Mouse (Mus musculus): ENCODE measurements around the gene BC049352. TPM values are rescaled to one million over a fixed set of nuclear protein-coding genes. Genes with fewer than 3 reads are reported as not detected.

Gene BC049352
- total and polyA plus RNA-seq, 3 experiments: 0.17 TPM; not detected in 2

DNA sequence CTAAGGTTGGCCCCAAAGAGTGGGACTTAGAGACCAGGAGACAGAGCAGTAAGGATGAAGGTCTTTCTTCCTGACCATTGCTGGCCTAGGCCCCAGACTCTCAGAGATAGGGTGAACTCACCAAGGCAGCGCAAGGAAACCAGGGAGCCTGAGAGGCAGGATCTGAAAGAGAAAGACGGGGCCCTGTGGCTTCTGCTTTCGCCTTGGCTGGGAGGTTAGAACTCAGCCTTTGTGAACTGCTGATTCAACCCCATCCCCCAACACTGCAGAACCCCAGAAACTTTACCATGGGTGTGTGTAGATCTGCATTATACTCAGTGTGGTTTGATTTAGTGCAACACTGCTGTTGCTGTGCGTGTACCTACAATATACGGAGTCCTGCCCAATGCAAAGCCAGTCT is 2.5 kb upstream of the BC049352 start:
- H3K27ac ChIP-seq (ENCODE audit: insufficient read depth, low read depth): no peak overlapping the region
- no peaks in the 10 kb centered on the region for H3K9me3 ChIP-seq (replicated peaks; ENCODE audit: low read length)
- no peaks in the 10 kb centered on the region for H3K79me2 ChIP-seq (replicated peaks; ENCODE audit: control insufficient read depth, extremely low read depth, insufficient read depth, poor library complexity, severe bottlenecking)
- no peak for DNase-seq (ENCODE audit: extremely low read depth)
- H3K36me3 ChIP-seq (replicated peaks in 1 of 2; ENCODE audit: control insufficient read depth in 1 of 2, insufficient read depth in 1 of 2, low read length in 1 of 2): no peaks in the 10 kb centered on the region
- dilution Hi-C loops (cut with MboI; ENCODE audit: extremely low pct_ligation_motif_present, extremely low pct_unique_long_range_greater_than_20kb, low sequenced_read_pairs): no loop called here
- H3K4me1 ChIP-seq (ENCODE audit: control insufficient read depth in 1 of 2, insufficient read depth in 2 of 2): peaks cover 2 to 22% of the 10 kb centered on the region in 2 experiments; a peak in 3 of 4 replicates
- no peak for TF ChIP-seq MXI1 (IDR thresholded peaks at IDR 0.05; ENCODE audit: low read depth, low read length)
- TF ChIP-seq SMC3 (IDR thresholded peaks at IDR 0.05; ENCODE audit: low read depth, low read length): no peak
- no peak for TF ChIP-seq ZMIZ1 (IDR thresholded peaks at IDR 0.05; ENCODE audit: low read depth, low read length)
- TF ChIP-seq CHD1 (IDR thresholded peaks at IDR 0.05; ENCODE audit: low read depth, low read length): no peak
- TF ChIP-seq ETS1 (conservative IDR thresholded peaks at IDR 0.05; ENCODE audit: low read depth, low read length): no peak
- TF ChIP-seq RAD21 (IDR thresholded peaks at IDR 0.05; ENCODE audit: low read depth, low read length): no peak
- TF ChIP-seq JUND (conservative IDR thresholded peaks at IDR 0.05; ENCODE audit: low read depth, low read length): no peak
- no peak for TF ChIP-seq USF1 (IDR thresholded peaks at IDR 0.05; ENCODE audit: low read depth, low read length)
- no peak for TF ChIP-seq PAX5 (IDR thresholded peaks at IDR 0.05; ENCODE audit: low read length)
- TF ChIP-seq BHLHE40 (IDR thresholded peaks at IDR 0.05; ENCODE audit: low read depth, low read length): no peak
- TF ChIP-seq TBP (conservative IDR thresholded peaks at IDR 0.05; ENCODE audit: low read depth, low read length): no peak
- TF ChIP-seq MAZ (IDR thresholded peaks at IDR 0.05; ENCODE audit: low read depth, low read length): no peak
- no peak for TF ChIP-seq JUN (IDR thresholded peaks at IDR 0.05; ENCODE audit: insufficient read depth, low read depth, low read length)
- TF ChIP-seq TCF12 (IDR thresholded peaks at IDR 0.05; ENCODE audit: low read depth, low read length): no peak
- no peak for TF ChIP-seq MEF2A (IDR thresholded peaks at IDR 0.05; ENCODE audit: borderline replicate concordance, low read depth, low read length)
- TF ChIP-seq EP300 (IDR thresholded peaks at IDR 0.05; ENCODE audit: low read length): no peak
- TF ChIP-seq HCFC1 (IDR thresholded peaks at IDR 0.05; ENCODE audit: low read depth, low read length): no peak
- no peak for TF ChIP-seq NRF1 (IDR thresholded peaks at IDR 0.05; ENCODE audit: low read depth, low read length)
- no peak for TF ChIP-seq USF2 (conservative IDR thresholded peaks at IDR 0.05; ENCODE audit: low read depth, low read length)
- no peak for TF ChIP-seq POLR2AphosphoS2 (IDR thresholded peaks at IDR 0.05; ENCODE audit: low read depth, low read length)
- H3K4me2 ChIP-seq (ENCODE audit: insufficient read depth, low read depth, poor library complexity, severe bottlenecking): no peak overlapping the region
- no peak overlapping the region for H3K9ac ChIP-seq (ENCODE audit: insufficient read depth, low read depth)
- no peak overlapping the region for H3K4me3 ChIP-seq (replicated peaks in 1 of 3; ENCODE audit: low read depth in 2 of 3, low read length in 2 of 3, poor library complexity in 1 of 3)
- H3K27me3 ChIP-seq (replicated peaks): peaks cover 82% of the 10 kb centered on the region
- in situ Hi-C loops (cut with MboI; ENCODE audit: low pct_ligation_motif_present, low pct_unique_long_range_greater_than_20kb, low sequenced_read_pairs): no loop called here

DNA sequence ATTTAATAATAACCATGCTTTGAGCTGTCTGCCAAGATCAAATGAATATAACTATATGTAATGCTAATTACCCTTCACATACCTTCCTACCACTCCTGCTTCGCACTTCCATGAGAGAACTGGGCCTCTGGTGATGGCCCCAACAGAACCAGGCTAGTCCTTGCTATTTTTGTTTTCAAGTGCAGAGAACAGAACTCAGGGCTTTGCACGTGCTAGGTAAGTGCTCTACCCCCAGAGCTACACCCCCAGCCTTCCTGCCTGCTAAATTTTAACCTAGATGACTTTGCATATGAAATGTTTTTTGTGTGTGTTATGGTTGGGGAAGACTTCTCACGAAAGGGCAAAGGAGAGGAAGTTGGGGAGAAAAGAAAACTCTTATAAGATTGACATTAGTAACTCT is 714 bp downstream of the BC049352 start:
- Histone ChIP-seq H3K36me3 (replicated peaks in 1 of 2; ENCODE audit: control insufficient read depth in 1 of 2, insufficient read depth in 1 of 2, low read length in 1 of 2) (no peaks in the 10 kb centered on the region), H3K4me1 (ENCODE audit: control insufficient read depth in 1 of 2, insufficient read depth in 2 of 2) (peaks cover 2 to 22% of the 10 kb centered on the region in 2 experiments; a peak in 3 of 4 replicates), H3K4me3 (replicated peaks in 1 of 3; ENCODE audit: low read depth in 2 of 3, low read length in 2 of 3, poor library complexity in 1 of 3) (no peak overlapping the region), H3K27me3 (replicated peaks) (peaks cover 71% of the 10 kb centered on the region), H3K9me3 (replicated peaks; ENCODE audit: low read length) (no peaks in the 10 kb centered on the region), H3K27ac (ENCODE audit: insufficient read depth, low read depth) (no peak overlapping the region), H3K9ac (ENCODE audit: insufficient read depth, low read depth) (no peak overlapping the region), H3K79me2 (replicated peaks; ENCODE audit: control insufficient read depth, extremely low read depth, insufficient read depth, poor library complexity, severe bottlenecking) (no peaks in the 10 kb centered on the region), H3K4me2 (ENCODE audit: insufficient read depth, low read depth, poor library complexity, severe bottlenecking) (no peak overlapping the region)
- dilution Hi-C loops (cut with MboI; ENCODE audit: extremely low pct_ligation_motif_present, extremely low pct_unique_long_range_greater_than_20kb, low sequenced_read_pairs): no loop called here
- DNase-seq (ENCODE audit: extremely low read depth): no peak
- in situ Hi-C loops (cut with MboI; ENCODE audit: low pct_ligation_motif_present, low pct_unique_long_range_greater_than_20kb, low sequenced_read_pairs): no loop called here
- TF ChIP-seq GABPA (IDR thresholded peaks at IDR 0.05; ENCODE audit: insufficient replicate concordance, low read depth, low read length) (no peak), E2F4 (IDR thresholded peaks at IDR 0.05; ENCODE audit: insufficient replicate concordance, low read depth, low read length) (no peak), IRF4 (IDR thresholded peaks at IDR 0.05; ENCODE audit: low read depth, low read length) (no peak), MAZ (IDR thresholded peaks at IDR 0.05; ENCODE audit: low read depth, low read length) (no peak), ZKSCAN1 (IDR thresholded peaks at IDR 0.05; ENCODE audit: borderline replicate concordance, low read depth, low read length) (no peak), TCF12 (IDR thresholded peaks at IDR 0.05; ENCODE audit: low read depth, low read length) (no peak)

All from CH12.LX (cell line).